Mouse (Mus musculus): ENCODE results near the gene Arl4c.

DNA sequence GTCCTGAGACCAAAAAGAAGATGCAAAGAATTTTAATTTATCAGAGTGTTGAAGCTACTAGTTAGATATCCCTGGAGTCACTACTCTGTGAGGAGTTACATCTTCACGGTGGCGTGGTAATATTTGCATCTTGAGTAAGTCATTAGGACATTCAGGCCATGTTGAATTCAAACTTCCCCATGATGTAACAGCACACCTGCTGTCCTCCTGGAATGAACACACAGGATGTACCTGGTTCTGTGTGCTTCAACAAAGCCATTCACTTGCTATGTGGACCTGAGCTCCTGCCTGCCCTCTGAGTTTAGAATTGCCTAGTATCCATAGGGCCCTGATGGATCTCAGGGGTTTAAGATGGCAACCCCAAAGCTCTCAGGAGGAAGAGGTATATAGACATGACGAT, 60.8 kb downstream of the Arl4c start:
- no peak for TF ChIP-seq CTCF (IDR thresholded peaks at IDR 0.05; ENCODE audit: low read depth)
- no peak for TF ChIP-seq EP300 (IDR thresholded peaks at IDR 0.05; ENCODE audit: low read depth)

Data from liver, postnatal 0 days (tissue).